Mouse (Mus musculus) olfactory bulb, adult 2 months (tissue): Measurements from ENCODE around the gene Yeats4.

Source experiments
- CTCF ChIP-seq: fragments of 200-500 bp; IDR thresholded peaks from 2 replicates; pipeline ENCODE4 v1.5.1; 2012; ENCODE audit warnings: low read depth, mild to moderate bottlenecking, low read length, moderate library complexity; ENCODE audit not compliant: insufficient read depth
- POLR2A ChIP-seq: fragments of 200-500 bp; IDR thresholded peaks from 2 replicates; pipeline ENCODE4 v1.6.1; 2012; ENCODE audit warnings: mild to moderate bottlenecking, low read depth, low read length, moderate library complexity; ENCODE audit not compliant: insufficient read depth

- TF ChIP-seq CTCF = no peak
- TF ChIP-seq POLR2A = no peak
Measured at GRCm38 (mm10) chr10:117185399-117186089, 38.8 kb downstream of the Yeats4 start.
